Mouse (Mus musculus): ENCODE data around the gene Gm11939. TPM values are rescaled to one million over a fixed set of nuclear protein-coding genes. Genes with fewer than 3 reads are reported as not detected.

The Gm11939 gene
- polyA plus RNA-seq, 3 experiments from 2014 or later: not detected

Other genes starting within 250 kb of the Gm11939 start
- gene Krt25, start 236.5 kb downstream of the Gm11939 start, polyA plus RNA-seq (2017; shearing (Covaris generic)): not detected
- gene Krt26, start 221.5 kb downstream of the Gm11939 start, polyA plus RNA-seq (2017; shearing (Covaris generic)): not detected
- not detected for gene Krt27, start 208.4 kb downstream of the Gm11939 start, polyA plus RNA-seq (2017; shearing (Covaris generic))
- not detected for gene Krt28, start 184.6 kb downstream of the Gm11939 start, polyA plus RNA-seq (2017; shearing (Covaris generic))
- gene Krt10, start 170.1 kb downstream of the Gm11939 start, polyA plus RNA-seq (2017; shearing (Covaris generic)): 10 to 100 TPM in 1 of 3 experiments, 1 to 10 TPM in 2; 4.5 to 13.5 (median 7.3) TPM
- gene Krt12, start 137.2 kb downstream of the Gm11939 start, polyA plus RNA-seq (2017; shearing (Covaris generic)): not detected
- gene Krt20, start 121.3 kb downstream of the Gm11939 start, polyA plus RNA-seq (2017; shearing (Covaris generic)): not detected
- not detected for gene Krt23, start 66.3 kb downstream of the Gm11939 start, polyA plus RNA-seq (2017; shearing (Covaris generic))
- not detected for gene Krt39, start 38.1 kb downstream of the Gm11939 start, polyA plus RNA-seq (2017; shearing (Covaris generic))
- not detected for gene Krt40, start 16.3 kb downstream of the Gm11939 start, polyA plus RNA-seq (2017; shearing (Covaris generic))
- gene Krtap3-3, start 8.6 kb downstream of the Gm11939 start, polyA plus RNA-seq (2017; shearing (Covaris generic)): not detected
- not detected for gene Krtap3-2, start 2.6 kb downstream of the Gm11939 start, polyA plus RNA-seq (2017; shearing (Covaris generic))
- gene Krtap3-1, start 7.2 kb upstream of the Gm11939 start, polyA plus RNA-seq (2017; shearing (Covaris generic)): not detected
- gene Krtap1-5, start 21.6 kb upstream of the Gm11939 start, polyA plus RNA-seq (2017; shearing (Covaris generic)): not detected
- not detected for gene Krtap1-4, start 24.2 kb upstream of the Gm11939 start, polyA plus RNA-seq (2017; shearing (Covaris generic))
- gene Krtap1-3, start 31.9 kb upstream of the Gm11939 start, polyA plus RNA-seq (2017; shearing (Covaris generic)): not detected
- gene Krtap9-3, start 38.6 kb upstream of the Gm11939 start, polyA plus RNA-seq (2017; shearing (Covaris generic)): not detected
- not detected for gene Gm11938, start 43.8 kb upstream of the Gm11939 start, polyA plus RNA-seq (2017; shearing (Covaris generic))
- gene Gm11937, start 50.7 kb upstream of the Gm11939 start, polyA plus RNA-seq (2017; shearing (Covaris generic)): not detected
- gene Krtap2-4, start 55.4 kb upstream of the Gm11939 start, polyA plus RNA-seq (2017; shearing (Covaris generic)): not detected
- gene Gm11562, start 61.0 kb upstream of the Gm11939 start, polyA plus RNA-seq (2017; shearing (Covaris generic)): not detected
- gene Krtap4-1, start 68.8 kb upstream of the Gm11939 start, polyA plus RNA-seq (2017; shearing (Covaris generic)): not detected
- gene Krtap4-2, start 75.6 kb upstream of the Gm11939 start, polyA plus RNA-seq (2017; shearing (Covaris generic)): not detected
- gene Krtap4-7, start 84.6 kb upstream of the Gm11939 start, polyA plus RNA-seq (2017; shearing (Covaris generic)): not detected
- gene Gm11555, start 90.8 kb upstream of the Gm11939 start, polyA plus RNA-seq (2017; shearing (Covaris generic)): not detected
- not detected for gene Gm11563, start 99.5 kb upstream of the Gm11939 start, polyA plus RNA-seq (2017; shearing (Covaris generic))
- not detected for gene Krtap4-6, start 106.5 kb upstream of the Gm11939 start, polyA plus RNA-seq (2017; shearing (Covaris generic))
- not detected for gene Gm14190, start 131.3 kb upstream of the Gm11939 start, polyA plus RNA-seq (2017; shearing (Covaris generic))
- gene Gm14180, start 174.8 kb upstream of the Gm11939 start, polyA plus RNA-seq (2017; shearing (Covaris generic)): not detected
- gene Gm11595, start 213.4 kb upstream of the Gm11939 start, polyA plus RNA-seq (2017; shearing (Covaris generic)): not detected
- gene Krtap4-8, start 221.2 kb upstream of the Gm11939 start, polyA plus RNA-seq (2017; shearing (Covaris generic)): not detected
- not detected for gene Krtap4-9, start 225.7 kb upstream of the Gm11939 start, polyA plus RNA-seq (2017; shearing (Covaris generic))
- not detected for gene Gm11596, start 234.0 kb upstream of the Gm11939 start, polyA plus RNA-seq (2017; shearing (Covaris generic))
- not detected for gene Gm11569, start 239.5 kb upstream of the Gm11939 start, polyA plus RNA-seq (2017; shearing (Covaris generic))
- gene Gm11554, start 245.0 kb upstream of the Gm11939 start, polyA plus RNA-seq (2017; shearing (Covaris generic)): not detected

Data from inflammation-experienced regulatory T-cells, adult 6 months (primary cell).